Mouse (Mus musculus) testis, postnatal 14 days (tissue): ENCODE results near the gene Dbh.

Experiments
- DNase-seq: peaks from one replicate; pipeline ENCODE4 v3.0.0; 2021; ENCODE audit warnings: low spot score

Gene Dbh

GRCm38 (mm10) chr2:27218569-27218968 lies 53.5 kb downstream of the Dbh start:
- DNase-seq: no peak

- no peak for DNase-seq
Measured at GRCm38 (mm10) chr2:27223012-27223421, 58.0 kb downstream of the Dbh start.

GRCm38 (mm10) chr2:27226572-27226971 lies 61.5 kb downstream of the Dbh start:
- no peak for DNase-seq

GRCm38 (mm10) chr2:27228809-27229480 lies 63.9 kb downstream of the Dbh start:
- no peak for DNase-seq

- no peak for DNase-seq
Measured at GRCm38 (mm10) chr2:27229481-27230105, 64.6 kb downstream of the Dbh start.

- DNase-seq: no peak
Measured at GRCm38 (mm10) chr2:27232376-27232775, 67.3 kb downstream of the Dbh start.
